Mouse (Mus musculus) layer of hippocampus, postnatal 36 days (tissue): ENCODE measurements around the gene Rnf13. TPM values are rescaled to one million over a fixed set of nuclear protein-coding genes. Genes with fewer than 3 reads are reported as not detected.
A peak's percentile ranks its signal among the peaks of the same experiment; 100 is the strongest.

Source experiments
- DNase-seq, 2 experiments: peaks; one replicate each; pipeline ENCODE4 v3.0.0; 2022
- total RNA-seq, 2 experiments: library from RNA; stranded (reverse); gene quantifications; 2 replicates each; pipeline ENCODE4 v1.2.3; 2021

Gene Rnf13
- total RNA-seq, 2 experiments from 2014 or later: 90.3 to 92.1 TPM

DNA sequence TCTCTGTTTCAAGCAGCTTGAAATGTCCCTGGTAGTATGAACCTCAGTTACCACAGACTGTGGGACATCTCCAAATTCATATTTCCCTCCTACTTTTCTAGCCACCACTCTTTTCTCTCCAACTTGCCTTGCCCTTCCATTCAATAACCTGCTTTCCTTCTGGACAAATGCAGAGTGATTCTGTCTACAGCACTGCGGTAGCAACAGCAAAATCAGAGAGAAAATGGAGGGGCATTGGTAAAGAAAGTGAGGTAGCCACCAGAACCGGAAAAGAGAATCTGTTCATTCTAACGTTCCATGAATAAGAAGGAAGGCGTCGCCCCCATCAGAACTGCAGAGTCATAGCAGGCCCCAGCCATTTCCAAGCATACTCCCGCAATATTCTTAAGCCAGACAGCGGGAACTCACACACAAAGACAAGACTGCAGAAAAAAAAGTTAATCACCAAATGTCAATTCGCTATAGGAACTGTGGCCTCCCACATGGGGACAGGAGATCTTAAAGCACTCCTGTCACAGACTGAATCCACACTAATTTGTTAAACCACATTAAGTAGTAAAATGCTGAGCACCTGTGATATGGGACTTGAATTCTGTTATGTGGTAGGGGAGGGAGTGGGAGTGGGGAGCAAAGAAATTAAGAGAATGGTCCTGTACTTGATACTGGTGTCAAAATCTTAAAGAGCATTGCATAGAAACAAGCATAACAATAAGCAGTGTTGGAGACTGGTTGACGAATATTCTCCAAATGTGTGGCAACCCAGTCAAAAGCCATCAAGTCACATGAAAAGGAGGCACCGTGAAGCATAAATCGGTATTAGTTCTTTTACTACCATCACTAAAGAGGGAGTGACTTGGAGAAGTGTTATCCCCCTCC is 110.2 kb downstream of the Rnf13 start:
- peak in 1 of 2 experiments; percentile 39 for DNase-seq

DNA sequence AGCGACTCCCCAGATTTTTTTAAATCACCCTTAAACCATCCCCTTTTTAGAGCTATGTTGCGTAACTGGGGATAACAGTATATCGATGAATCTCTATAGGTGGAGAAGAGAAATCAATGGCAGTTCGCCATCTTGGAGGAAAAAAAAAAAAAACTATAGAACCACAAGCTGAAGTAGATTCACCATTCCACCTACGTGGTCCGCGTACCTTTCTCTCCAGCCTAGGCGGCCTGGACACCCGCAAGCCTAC is 110.7 kb downstream of the Rnf13 start:
- no peak for DNase-seq

DNA sequence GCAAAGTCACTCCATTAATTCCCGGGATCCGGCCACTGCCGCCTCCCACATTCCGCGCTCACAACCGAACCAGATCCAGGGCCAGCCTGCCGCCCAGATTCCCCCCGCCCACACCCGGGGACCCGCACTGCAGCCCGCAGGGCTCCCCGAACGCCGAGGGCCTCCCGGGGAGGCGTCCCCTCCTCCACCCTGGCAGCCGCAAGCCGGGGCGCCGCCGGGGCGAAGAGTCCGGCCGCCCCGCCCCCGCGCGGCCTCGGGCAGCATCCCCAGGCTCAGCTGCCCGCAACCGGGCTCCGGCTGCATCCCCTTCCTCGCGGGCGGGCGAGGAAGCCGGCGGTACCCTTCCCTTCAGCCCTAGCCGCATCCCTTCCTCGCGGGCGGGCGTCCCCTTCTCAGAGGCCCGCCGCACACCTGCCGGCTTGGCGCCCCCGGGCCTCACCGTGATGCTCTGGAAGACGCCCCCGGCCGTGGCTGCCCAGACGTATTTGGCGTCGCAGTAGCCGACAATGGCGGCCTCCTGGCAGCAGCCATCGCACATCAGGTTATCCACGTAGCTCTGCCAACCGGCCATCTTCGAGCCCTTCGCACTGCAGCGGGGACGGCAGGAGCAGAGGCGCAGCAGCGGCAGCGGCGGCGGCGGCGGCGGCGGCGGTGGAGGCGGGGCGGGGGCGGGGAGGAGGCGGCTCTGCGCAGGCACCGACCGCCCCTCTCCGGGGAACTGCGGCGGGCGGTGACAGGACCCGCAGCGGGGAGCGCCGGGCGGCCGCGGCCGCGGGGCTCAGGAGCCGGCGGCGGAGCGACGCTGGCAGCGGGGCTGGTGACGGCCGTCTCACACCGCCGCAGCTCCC is 111.3 kb downstream of the Rnf13 start:
- peak; percentile 58 to 63 for DNase-seq

DNA sequence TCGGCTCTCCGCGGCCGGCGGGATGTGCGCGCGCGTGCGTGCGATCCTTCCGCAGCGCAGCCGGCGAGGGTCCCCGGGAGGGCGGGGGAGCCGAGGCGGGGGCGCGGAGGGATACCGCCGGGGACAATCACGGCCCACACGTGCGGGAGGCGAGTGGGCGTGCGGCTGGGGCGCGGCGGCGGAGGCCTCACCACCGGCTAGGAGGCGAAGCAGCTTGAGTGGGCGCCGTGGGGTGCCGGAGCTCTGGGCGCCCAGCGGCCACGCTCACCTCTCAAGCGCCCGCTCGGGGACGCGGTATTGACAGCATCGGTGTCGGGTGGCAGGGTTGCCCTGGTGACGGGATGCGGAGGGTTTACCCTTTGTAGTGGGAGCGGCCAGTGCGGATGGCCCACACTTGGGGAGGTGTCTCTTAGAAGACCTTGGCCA is 111.9 kb downstream of the Rnf13 start, which contains the start of gene Pfn2:
TSS of gene Pfn2 (minus strand) at position 320 of the 426 bp plus-strand sequence.
- DNase-seq: peak; percentile 81 to 85

DNA sequence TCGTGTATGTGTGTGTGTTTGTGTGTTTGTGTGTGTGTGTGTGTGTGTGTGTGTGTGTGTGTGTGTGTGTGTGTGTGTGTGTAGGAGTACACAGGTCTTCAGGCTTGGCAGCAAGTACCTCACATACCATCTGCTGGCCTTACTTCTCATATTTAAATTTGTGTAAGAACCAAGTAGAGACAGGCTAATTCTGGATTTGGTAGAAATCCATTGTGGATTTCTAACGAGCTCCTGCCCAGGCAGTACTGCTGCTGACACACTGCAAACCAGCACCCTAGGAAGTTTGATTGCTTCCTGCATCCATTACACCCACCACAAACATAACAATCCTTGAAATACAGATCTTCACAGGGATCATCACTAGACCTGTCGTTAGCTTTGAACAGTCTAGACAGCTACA is 147.1 kb downstream of the Rnf13 start:
- no peak for DNase-seq

Other genes starting within 250 kb of the Rnf13 start
- 10 to 100 TPM; 15.5 to 15.8 TPM for gene Wwtr1, start 160.2 kb upstream of the Rnf13 start, total RNA-seq
- gene Commd2, start 84.3 kb upstream of the Rnf13 start, total RNA-seq: 10 to 100 TPM; 20.3 to 22.6 TPM
- 1 to 10 TPM; 1.9 to 2.1 TPM for gene Ankub1, start 43.3 kb upstream of the Rnf13 start, total RNA-seq
- 100 to 1,000 TPM; 529 to 554 TPM for gene Pfn2, start 112.0 kb downstream of the Rnf13 start, total RNA-seq